Mouse (Mus musculus): ENCODE results near the gene Mapk10.

The Mapk10 gene

DNA sequence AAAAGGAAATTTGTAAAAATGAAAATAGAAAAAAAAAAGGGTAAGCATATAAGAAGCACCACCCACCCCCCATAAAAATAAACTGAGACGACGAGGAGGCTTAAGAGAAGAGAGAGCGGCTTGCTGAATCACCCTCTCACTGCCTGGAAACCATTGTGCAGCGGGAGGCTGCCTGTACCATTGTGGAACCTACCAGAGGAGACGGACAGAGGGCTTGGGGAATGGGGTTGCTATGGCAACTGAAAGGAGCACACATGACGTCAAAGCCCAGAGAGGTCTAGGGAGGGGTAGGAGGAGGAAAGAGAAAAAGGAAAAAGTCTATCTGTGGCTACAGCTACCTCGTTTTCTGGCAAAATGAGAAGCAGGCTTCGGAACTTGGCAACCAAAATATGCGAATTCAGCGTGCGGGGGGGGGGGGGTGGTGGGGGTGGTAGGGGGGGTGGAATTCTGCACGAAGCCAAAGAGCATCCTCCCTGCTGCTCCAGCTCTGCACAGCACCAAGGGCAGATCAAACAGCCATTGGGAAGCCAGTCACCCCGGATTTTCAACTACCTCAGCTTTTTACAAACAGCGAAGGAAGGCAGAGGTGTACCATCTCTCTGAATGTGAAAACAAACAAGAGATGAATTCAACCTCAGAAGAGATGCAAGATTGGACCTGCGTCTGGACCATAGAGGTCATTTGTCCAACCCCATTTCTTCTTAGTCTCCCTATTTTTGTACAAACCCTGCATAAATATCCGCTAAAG lies at the start of gene Mapk10:
TSS of gene Mapk10 (minus strand) at position 234 of the 748 bp plus-strand sequence.
- DNase-seq = peak; percentile 42

DNA sequence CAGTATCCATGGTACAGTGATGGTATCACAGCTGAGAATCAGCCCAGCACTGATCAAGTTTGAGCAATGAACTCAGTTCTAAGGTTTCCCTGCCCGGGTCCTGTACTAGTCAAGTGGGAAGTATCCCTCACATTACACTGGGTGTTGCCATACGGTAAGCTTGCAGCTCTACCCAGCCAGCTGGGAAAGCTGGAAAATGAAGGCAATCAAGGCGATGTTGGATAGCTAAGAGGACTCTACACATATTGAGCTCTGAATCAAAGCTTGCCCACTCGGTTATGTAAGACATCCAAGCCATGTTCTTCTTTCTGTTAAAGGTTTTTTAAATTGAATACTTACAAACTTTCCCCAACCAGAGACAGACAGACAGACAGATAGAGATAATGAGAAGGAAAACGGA lies 45.0 kb upstream of the Mapk10 start:
- no peak for DNase-seq

DNA sequence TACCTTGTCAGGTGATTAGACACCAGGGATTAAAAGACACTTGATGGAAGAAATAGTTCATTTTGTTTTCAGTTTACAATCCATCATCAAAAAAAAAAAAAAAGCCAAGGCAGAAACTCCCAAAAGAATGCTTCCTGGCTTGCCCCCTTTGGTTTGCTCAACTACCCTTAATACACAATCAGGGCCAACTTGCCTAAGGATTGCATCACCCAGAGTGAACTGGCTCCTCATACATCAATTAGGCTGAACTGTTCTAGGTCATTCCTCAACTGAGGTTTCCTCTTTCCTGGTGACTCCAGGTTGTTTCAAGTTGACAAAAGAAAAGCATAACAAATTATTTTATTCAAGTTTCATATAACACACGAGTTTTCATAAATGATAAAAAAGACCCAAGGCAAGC lies 31.3 kb upstream of the Mapk10 start:
- DNase-seq = no peak

DNA sequence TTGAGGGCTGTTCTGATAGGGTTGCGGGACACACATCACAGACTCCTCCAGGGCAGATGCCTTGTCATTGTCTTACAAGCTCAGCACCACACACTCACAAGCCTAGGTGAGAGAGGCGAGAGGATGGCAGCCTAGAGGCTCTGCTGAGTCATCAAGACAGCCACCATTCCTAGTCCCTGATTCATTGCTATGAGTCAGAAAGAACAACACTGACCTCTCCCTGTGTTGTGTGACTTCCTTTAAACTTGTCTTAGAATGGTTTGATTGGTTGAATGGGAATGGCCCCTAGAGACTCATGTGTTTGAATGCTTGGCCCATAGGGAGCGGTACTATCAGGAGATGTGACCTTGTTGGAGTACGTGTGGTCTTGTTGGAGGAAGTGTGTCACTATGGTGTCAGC lies 20.7 kb upstream of the Mapk10 start:
- no peak for DNase-seq

DNA sequence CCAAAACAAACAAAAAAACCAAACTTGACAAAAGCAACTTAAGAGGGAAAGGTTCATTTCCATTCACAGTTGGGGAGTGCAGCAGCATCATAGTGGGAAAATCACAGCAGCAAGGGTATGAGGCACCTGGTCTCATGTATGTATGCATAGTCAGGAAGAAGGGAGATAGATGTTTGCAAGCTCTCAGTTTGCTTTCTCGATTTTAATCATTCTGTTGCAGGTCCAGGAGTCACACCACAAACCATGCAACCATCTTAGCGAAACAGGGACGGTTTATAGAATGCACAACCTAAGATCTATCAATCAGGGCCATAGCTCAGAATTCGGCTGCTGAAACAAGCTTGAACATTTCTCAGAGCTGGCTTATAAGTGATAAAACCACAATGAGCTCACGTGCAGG lies 19.2 kb upstream of the Mapk10 start:
- DNase-seq = no peak

DNA sequence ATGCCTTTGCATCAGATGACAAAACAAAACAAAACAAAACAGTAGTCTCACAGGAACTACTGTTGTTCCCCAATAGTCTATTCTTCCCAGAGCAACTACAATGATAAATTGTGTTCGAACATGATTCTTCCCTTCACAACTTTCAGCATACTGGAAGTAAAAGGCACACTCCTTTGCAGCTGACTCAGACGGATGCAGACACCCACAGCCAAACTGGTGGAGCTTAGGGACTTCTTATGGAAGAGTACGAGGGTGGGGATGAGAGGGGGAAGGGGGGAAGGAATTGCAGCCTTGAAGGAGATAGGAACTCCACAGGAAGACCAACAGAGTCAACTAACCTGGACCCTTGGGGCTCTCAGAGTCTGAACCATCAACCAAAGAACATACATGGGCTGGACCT lies 18.2 kb upstream of the Mapk10 start:
- no peak for DNase-seq

DNA sequence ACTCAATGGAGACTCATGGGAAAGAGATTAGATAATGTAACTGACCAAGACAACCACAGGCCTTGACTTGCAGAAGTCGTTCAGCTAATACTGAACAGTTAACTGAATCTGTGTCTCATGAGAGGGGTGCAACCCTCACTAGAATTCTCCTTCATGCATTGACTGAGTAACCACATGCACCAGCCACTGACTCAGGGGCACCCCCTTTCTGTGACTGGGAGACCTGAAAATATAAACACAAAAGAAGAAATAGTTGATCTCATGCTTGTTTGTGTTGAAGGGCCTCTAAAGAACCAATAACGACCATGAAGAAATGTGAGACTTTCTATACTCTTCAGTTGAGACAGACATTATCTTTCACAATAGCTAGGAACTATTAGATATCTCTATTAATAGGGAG lies 10.9 kb upstream of the Mapk10 start:
- DNase-seq = no peak

DNA sequence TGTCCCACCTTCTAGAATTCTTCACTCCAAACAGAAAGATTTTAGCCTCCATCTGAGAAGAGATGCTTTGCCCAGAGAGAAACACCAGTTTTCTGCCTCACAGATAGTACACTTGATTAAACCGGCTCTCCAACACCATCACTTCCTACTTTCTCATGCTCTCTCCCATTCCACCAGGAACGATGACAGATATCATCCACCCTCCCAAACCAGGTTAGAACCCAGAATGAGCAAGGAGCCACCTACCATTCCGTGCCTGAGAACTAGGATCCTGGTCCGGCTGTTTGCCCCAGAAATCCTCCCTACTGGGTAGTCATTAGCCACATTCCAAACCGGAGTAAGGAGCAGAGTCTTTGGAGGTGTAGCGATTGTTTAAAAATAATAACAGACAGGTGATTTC lies 490 bp downstream of the Mapk10 start:
- no peak for DNase-seq

DNA sequence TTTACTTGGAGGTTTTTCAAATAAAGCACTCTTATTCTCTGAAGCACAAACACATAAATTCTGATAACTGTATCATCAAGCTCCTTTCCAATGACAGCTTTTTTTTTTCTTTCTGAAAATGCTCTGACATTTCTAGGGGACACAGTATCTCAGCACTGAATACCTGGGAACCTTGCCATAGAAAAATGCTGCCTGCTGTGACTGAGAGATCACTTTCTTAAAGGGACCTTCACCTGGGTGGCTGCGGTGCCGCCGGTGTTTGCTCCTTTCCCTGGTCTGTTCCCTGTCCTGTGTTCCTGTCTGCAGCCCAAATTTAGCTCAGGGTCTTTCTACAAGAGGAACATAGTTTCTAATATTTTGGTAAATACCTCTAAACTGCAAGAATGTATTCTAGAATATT lies 1.1 kb downstream of the Mapk10 start:
- peak; percentile 6 for DNase-seq

DNA sequence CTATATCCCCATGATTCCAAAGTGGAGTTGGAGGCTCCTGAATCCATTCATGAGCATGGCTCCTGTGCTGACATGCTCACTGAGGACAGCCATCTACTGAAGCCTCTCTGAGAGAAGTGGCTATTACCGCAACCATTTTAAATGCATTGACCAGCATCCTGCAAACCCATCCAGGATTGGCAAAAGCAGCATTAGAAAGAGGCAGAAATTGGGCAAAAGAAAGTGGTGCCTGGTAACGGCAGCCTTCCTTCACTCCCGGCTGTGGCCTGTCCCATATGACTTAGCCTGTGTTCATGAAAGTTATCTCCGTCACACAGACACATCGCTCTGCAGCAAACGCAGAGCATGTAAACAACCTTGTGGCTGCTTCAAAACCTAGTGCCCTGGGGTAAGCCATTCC lies 1.6 kb downstream of the Mapk10 start:
- DNase-seq = no peak

DNA sequence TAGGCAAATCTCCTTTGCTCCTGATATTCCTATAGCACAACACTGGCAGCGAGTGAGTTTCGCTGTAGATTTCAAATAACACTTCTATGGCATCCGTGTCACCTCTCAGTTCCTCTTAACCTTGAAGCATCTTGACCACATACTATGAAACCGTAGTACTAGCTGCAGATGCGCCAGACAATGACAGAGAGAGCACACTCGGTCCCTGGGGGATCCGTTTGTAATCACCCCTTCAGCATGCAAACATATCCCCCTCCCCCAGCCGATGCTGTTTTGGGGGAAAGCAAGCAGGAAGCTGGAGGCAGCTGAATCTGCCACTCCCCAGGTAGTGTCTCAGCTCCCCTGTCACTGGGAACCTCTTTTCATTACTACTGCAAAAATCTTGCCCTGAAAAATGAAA lies 2.3 kb downstream of the Mapk10 start:
- DNase-seq = no peak

DNA sequence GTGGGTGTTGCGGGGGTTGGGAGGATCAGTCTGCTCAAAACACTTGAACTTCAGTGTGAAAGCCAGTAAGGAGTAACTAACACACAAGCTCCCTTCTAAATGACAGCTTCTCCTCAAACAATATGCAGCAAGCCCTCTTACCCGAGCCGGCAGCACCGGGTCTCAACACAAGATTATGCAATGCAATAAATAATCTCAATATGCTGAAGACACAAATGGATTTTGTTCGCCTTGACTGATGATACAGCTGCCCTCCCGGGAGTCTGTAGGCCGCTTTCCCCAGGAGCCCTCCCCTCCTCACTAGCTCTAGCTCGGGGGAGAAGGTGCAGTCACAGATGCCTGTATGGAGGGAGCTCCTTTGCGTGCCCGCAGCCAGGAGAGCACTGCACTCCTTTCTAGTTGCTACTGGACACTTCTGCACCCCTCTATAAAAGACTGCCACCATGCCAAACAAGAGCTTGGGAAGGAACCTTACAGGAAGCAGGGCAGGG lies 3.1 kb downstream of the Mapk10 start:
- no peak for DNase-seq

DNA sequence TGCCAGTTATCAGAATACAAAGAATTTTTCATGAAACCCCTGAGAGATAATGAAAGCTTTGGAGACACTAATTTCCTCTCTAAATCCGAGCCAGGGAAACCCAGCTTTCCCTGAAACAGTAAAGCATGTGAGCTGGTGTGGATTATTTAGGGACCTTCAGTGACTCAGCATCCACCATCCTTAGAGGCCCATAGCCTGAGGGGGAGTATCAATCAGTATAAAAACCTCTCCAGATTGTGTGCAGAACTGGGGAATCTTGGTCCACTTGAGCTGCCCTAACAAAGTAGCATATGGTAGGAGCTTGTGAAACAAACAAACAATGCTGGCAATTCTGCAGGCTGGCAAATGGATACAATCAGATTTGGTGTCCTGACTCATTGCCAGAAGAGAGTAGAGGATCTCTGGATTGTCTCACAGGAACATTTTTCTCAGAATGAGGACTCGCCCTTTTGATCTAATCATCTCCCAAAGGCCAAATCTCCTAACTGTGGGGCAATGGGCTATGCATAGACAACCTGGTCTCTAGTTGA lies 13.3 kb downstream of the Mapk10 start:
- DNase-seq = no peak

DNA sequence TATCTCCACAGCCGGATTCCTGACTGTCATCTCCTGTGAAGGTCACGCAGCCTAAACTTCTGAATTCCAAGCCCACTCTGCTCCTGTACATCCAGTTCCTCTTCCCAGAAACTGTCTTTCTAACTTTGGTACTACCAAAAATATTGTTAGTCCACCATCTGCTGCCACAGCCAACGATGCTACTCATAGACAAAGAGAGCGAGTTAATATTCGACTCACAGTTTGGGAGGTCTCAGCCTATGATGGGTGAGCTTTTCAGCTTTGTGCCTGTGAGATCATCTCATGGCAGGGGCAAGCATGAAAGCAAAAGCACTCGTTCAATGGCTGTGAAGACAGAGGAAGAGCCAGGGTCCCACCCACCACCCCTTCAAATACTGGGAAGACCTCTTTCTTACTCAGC lies 16.6 kb downstream of the Mapk10 start:
- DNase-seq = no peak

DNA sequence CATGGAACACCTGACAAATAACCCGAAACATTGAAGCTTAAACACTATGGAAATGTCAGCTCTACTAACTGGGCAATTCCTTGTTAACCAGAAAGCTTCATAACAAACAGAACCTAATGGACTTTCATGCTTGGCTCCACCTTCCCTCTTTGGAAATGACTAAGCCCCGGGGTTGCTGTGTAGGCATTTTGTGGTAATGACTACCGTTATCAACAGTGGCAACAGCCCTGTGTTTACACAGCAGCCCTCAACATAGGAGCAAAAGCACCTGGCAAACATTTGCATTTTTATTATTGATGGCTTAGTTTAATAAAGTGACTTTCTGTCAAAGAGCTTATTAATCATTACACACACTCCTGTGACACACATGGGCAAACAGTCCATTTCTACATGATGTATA lies 17.4 kb downstream of the Mapk10 start:
- peak; percentile 3 for DNase-seq

DNA sequence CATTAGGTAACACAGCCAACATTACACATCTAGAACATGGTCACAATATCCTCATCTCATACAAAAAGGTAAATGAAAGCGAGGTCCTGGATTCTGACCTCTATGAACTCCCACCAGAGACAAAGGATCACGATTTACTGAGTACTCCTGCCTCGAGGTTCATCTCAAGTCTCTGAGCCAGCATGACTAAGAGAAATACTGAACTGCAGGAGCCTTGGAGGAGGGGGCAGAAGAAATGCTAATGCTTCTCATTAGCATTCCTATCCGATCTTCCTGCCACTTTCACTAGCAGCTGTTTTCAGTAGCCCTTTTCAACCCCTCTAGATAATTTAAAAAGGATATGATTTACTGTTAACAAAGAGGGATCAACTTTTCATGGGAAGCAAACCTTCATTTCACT lies 19.6 kb downstream of the Mapk10 start:
- DNase-seq = no peak

DNA sequence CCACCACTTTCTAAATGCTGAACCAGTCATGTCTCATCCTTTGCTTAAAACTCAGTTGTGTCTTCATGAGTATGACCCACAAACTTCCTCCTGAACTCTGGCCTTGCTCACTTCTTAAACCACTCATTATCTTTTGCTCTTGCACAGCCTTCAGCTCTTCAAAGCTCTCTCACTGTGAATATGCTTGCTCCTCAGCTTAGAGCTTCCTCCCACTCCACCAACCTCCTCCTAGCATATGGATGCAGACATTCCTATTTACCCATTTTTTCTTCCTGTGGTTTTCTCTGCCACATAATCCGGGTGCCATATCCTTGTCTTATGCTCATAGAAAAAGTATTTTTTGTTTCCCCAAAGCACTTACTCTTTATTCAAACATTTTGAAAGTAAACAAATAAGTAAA lies 26.9 kb downstream of the Mapk10 start:
- DNase-seq = no peak

DNA sequence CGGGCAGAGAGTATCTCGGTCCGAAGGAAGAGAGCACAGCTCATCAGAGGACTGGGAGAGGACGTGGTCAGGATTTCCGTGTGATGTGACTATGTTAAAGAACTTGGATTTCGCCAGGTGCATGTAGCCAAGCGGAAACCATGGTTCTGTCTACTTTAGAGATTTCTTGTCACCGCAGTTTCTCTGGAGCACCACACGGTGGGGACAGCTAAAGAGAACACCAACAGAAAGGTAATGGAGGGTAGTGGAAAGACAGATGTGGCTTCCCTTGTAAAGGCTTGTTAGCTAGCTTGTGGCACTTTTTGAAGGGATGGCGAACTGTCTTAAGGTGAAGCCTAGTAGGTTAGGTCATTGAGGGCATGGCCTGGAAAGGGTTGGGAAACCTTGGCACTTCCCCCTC lies 29.5 kb downstream of the Mapk10 start:
- no peak for DNase-seq

DNA sequence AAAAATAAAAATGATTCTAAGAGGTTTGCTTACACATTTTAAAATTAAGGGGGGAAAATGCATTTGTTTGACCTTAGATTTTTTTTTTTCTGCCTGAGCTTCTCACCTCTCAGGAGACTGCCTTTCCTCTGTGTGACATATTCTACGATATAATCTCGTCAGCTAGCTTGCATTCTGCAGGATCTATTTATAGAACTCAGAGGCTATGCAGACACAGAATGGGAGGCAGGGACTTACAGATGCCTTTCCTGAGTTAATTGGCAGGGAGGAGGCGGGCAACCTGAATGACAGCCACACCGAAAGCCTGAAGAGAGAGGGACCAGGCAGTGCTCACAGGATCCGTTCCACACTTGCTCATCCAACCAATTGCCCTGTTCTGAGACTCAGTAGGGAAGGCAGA lies 34.1 kb downstream of the Mapk10 start:
- DNase-seq = no peak

DNA sequence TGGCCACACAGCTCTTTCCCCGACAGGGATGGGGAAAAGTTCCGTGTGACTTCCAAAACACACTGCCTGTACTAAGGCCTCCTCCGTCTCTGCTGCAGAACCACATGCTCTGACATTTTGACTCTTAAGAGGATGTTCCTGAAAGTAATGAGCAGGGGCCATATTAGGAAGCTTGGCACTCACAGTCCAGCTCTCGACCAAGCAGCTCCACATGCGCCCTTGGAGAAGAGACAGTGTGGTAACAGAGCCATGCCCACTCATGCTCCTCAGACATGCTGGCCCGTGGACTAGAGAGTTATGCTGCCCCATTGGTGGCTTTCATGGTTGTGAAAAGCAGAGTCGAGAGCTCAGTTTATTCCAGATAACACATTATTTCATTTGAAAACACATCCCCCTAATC lies 35.1 kb downstream of the Mapk10 start:
- DNase-seq = no peak

DNA sequence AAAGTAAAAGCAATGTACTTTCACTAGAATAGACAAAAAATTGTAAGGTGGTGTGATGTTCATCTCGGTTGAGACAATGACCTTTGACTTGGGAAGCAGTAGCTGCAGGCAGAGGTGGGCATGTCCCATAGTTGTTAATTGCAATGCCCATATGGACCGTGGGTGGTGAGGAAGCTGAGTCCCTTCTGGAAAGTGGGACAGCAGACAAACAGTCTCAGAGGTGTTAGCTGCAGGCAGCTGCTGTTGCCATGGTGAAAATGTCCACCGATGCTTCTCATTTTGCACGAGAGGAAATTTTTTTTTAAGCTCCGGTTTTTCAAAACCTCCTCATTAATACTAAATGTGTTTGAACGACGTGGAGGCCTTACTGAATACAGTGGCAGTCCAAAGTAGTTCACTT lies 36.5 kb downstream of the Mapk10 start:
- DNase-seq = no peak

DNA sequence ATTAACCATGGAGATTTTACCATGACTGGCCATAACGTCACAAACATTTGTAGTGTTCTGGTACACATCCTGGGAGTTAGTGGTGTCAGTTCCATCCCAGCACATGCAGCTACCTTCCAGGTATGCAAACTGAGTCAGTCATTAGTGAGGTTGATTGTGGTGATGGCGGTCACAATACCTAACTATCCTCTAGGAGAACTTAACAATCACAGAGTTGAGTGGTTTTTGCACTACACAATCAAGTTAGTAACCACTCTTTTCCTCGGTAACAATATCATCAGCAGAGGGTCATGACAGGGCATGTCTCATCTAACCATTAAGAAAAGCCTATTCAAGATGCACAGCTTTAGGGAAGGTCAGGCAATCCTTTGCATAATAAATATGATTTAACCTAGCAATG lies 39.9 kb downstream of the Mapk10 start:
- no peak for DNase-seq

DNA sequence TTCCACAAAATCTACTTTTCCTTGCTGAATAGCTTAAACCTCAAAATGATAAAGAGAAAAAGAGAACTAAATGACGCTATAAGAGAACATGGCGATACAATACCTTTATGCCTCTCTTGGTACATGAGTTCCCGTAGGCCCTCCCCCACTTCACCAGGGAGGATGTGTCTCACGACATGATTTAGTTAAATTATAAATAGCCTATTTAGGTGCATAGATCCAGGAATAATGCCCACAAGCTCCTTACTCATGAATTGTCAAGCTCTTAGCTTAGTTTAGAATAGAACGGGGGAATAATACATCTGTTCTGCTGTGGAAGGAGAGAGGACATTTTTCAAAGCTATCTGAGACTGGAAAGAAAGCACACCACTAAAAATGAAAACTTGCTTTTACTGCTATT lies 43.8 kb downstream of the Mapk10 start:
- no peak for DNase-seq

DNA sequence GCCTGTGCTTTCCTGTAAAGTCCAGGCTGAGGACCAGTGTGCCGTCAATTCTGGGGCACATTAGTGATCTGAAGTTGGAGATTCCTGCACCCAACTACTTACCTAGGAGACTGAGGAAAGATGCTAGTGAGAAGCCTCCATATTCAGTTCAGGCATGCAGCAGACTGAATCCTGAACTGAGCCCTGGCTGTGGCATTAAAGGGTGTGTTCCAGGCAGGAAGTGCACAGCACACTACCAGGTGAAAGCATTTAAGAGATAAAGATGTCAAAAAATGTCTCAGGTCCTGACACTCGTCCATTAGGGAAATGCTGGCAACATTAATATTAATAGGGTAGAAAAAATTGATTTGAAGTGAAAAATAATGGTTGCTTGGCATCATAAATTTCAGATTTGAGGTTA lies 44.4 kb downstream of the Mapk10 start:
- no peak for DNase-seq

DNA sequence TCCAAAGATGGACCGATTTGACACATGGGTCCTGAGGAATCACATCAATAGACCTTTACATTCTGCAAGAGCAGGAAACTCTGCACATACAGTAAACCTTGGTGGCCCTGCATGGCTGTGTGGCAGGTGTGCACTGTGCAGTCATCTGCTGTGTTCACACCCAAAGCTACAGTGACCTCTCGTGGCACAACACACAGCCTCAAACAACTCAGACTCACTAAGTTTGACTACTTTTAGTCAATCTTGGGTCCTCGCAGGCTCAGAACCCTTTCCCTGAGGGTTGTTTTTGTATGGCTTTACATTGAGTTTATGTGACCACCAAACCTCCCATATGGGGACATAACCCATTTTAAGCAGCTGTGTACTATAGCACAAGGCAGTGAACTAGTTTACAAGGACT lies 47.1 kb downstream of the Mapk10 start:
- DNase-seq = no peak
